20 mouse cellular contexts compared by ENCODE assay signal in genomic region chr9:58530407-58530806, GRCm38 (mm10). TPM values are rescaled to one million over a fixed set of nuclear protein-coding genes. Genes with fewer than 3 reads are reported as not detected.
A peak's percentile ranks its signal among the peaks of the same experiment; 100 is the strongest.
DNase-seq lines count a peak whose midpoint lies in the region; ATAC-seq and TF ChIP-seq lines count a peak whose summit lies in the region.
"Had no signal": no experiment of that assay in that cellular context is flagged by ENCODE, and none has a peak within 500 bp of the region (broad histone marks: within the 10 kb centered on the region; RNA-seq: fewer than 3 reads in every experiment).

No protein-coding gene starts in this region.

- DNase-seq in embryonic facial prominence, embryonic 14.5 days (ENCODE audit: low spot score) = no peak
- no peak for DNase-seq in embryonic facial prominence, embryonic 10.5 days (ENCODE audit: low spot score)
- DNase-seq in CH12.LX (ENCODE audit: extremely low read depth) = no peak
- no peak for DNase-seq in adrenal gland, adult 2 months
- DNase-seq: adrenal gland, adult 8-10 months; adrenal gland, postnatal 10 days; adrenal gland, postnatal 14 days; adrenal gland, postnatal 25 days; adrenal gland, postnatal 36 days; B cell, adult 2 months; cerebellum, adult 11 months; cerebellum, adult 11-12 months; cerebellum, adult 18-20 months; cerebellum, adult 2 months; cerebellum, adult 8-10 months had no signal

- dilution Hi-C loops in CH12.LX (cut with MboI; ENCODE audit: extremely low pct_ligation_motif_present, extremely low pct_unique_long_range_greater_than_20kb, low sequenced_read_pairs) = no loop called here

- H3K4me1 ChIP-seq in embryonic facial prominence, embryonic 14.5 days (ENCODE audit: control insufficient read depth, insufficient read depth, low read length) = no peaks in the 10 kb centered on the region
- H3K4me1 ChIP-seq in embryonic facial prominence, embryonic 10.5 days = no peaks in the 10 kb centered on the region
- peaks cover 15 to 50% of the 10 kb centered on the region in 2 experiments for H3K4me1 ChIP-seq in CH12.LX (ENCODE audit: control insufficient read depth in 1 of 2, insufficient read depth in 2 of 2)

- H3K27ac ChIP-seq in embryonic facial prominence, embryonic 14.5 days (replicated peaks; ENCODE audit: low read depth, low read length) = no peak overlapping the region
- no peak overlapping the region for H3K27ac ChIP-seq in embryonic facial prominence, embryonic 10.5 days (replicated peaks)
- H3K27ac ChIP-seq in CH12.LX (ENCODE audit: insufficient read depth, low read depth) = no peak overlapping the region; the same call in 1 of the 2 replicates

- in situ Hi-C loops in CH12.LX (cut with MboI; ENCODE audit: low pct_ligation_motif_present, low pct_unique_long_range_greater_than_20kb, low sequenced_read_pairs) = loop anchor here (5.0 kb wide), 1 partner anchor 33 kb away; no protein-coding TSS in a partner anchor

- H3K4me2 ChIP-seq in embryonic facial prominence, embryonic 14.5 days (ENCODE audit: low read depth, low read length) = no peak overlapping the region
- 0 out of 2 replicates have a peak overlapping the region, but pooled peaks have one; percentile 10 for H3K4me2 ChIP-seq in CH12.LX (ENCODE audit: insufficient read depth, low read depth, poor library complexity, severe bottlenecking)

- peaks cover 75% of the 10 kb centered on the region for H3K36me3 ChIP-seq in embryonic facial prominence, embryonic 14.5 days (ENCODE audit: control insufficient read depth, insufficient read depth, low read length)
- peaks cover 94% of the 10 kb centered on the region for H3K36me3 ChIP-seq in embryonic facial prominence, embryonic 10.5 days (replicated peaks)
- no peaks in the 10 kb centered on the region for H3K36me3 ChIP-seq in CH12.LX (replicated peaks in 1 of 2; ENCODE audit: control insufficient read depth in 1 of 2, insufficient read depth in 1 of 2, low read length in 1 of 2)
- H3K36me3 ChIP-seq: G1E had no signal

- no peaks in the 10 kb centered on the region for H3K79me2 ChIP-seq in CH12.LX (replicated peaks; ENCODE audit: control insufficient read depth, extremely low read depth, insufficient read depth, poor library complexity, severe bottlenecking)

- 0 out of 2 replicates have a peak, but pooled peaks have one; percentile 26 for ATAC-seq in embryonic facial prominence, embryonic 14.5 days (ENCODE audit: low read depth)
- ATAC-seq: activated CD4-positive, CD25-positive, alpha-beta regulatory T cell, adult 4 months; CD4-positive, CD25-positive, alpha-beta regulatory T cell, adult 4 months; Patski had no signal

- TF ChIP-seq POLR2A in CH12.LX (IDR thresholded peaks at IDR 0.05; ENCODE audit: low read depth, low read length) = no peak

- no peak overlapping the region for H3K9ac ChIP-seq in embryonic facial prominence, embryonic 14.5 days (ENCODE audit: low read depth, low read length)
- H3K9ac ChIP-seq in CH12.LX (ENCODE audit: insufficient read depth, low read depth) = no peak overlapping the region

- WGBS in embryonic facial prominence, embryonic 14.5 days = 82% methylated on average over 13 of the region's 13 CpGs
- WGBS in embryonic facial prominence, embryonic 10.5 days = 87% methylated on average over 13 of the region's 13 CpGs

- H3K27me3 ChIP-seq in embryonic facial prominence, embryonic 14.5 days (replicated peaks; ENCODE audit: control insufficient read depth, insufficient read depth, low read length) = no peaks in the 10 kb centered on the region
- no peaks in the 10 kb centered on the region for H3K27me3 ChIP-seq in embryonic facial prominence, embryonic 10.5 days (replicated peaks; ENCODE audit: low read depth, poor library complexity, severe bottlenecking)
- H3K27me3 ChIP-seq in CH12.LX (replicated peaks) = no peaks in the 10 kb centered on the region
- H3K27me3 ChIP-seq: Patski had no signal

- H3K4me3 ChIP-seq in embryonic facial prominence, embryonic 14.5 days (ENCODE audit: low read depth, low read length) = no peak overlapping the region
- no peak overlapping the region for H3K4me3 ChIP-seq in embryonic facial prominence, embryonic 10.5 days
- H3K4me3 ChIP-seq in CH12.LX (replicated peaks in 1 of 3; ENCODE audit: low read depth in 2 of 3, low read length in 2 of 3, poor library complexity in 1 of 3) = no peak overlapping the region

- no peak for TF ChIP-seq CTCF in CH12.LX (conservative IDR thresholded peaks at IDR 0.05 in 1 of 2, IDR thresholded peaks at IDR 0.05 in 1 of 2; ENCODE audit: low read depth in 2 of 2, low read length in 2 of 2)

- TF ChIP-seq EP300 in CH12.LX (IDR thresholded peaks at IDR 0.05; ENCODE audit: low read length) = no peak

- no peak for TF ChIP-seq RAD21 in CH12.LX (IDR thresholded peaks at IDR 0.05; ENCODE audit: low read depth, low read length)

- no peaks in the 10 kb centered on the region for H3K9me3 ChIP-seq in embryonic facial prominence, embryonic 14.5 days (ENCODE audit: control insufficient read depth, low read length)
- H3K9me3 ChIP-seq in embryonic facial prominence, embryonic 10.5 days = no peaks in the 10 kb centered on the region
- H3K9me3 ChIP-seq in CH12.LX (replicated peaks; ENCODE audit: low read length) = no peaks in the 10 kb centered on the region
- H3K9me3 ChIP-seq: G1E had no signal

TF ChIP-seq in CH12.LX, 34 proteins besides CTCF, POLR2A, EP300 and RAD21:
- TF ChIP-seq MAX (IDR thresholded peaks at IDR 0.05; ENCODE audit: low read length) = 0 out of 2 replicates have a peak, but pooled peaks have one; percentile 22
- TF ChIP-seq NELFE (IDR thresholded peaks at IDR 0.05; ENCODE audit: low read depth, low read length) = no peak
- TF ChIP-seq ZMIZ1 (IDR thresholded peaks at IDR 0.05; ENCODE audit: low read depth, low read length) = peak; percentile 35; the same call in 1 of the 2 replicates
- no peak for TF ChIP-seq UBTF (IDR thresholded peaks at IDR 0.05; ENCODE audit: low read depth, low read length)
- TF ChIP-seq NRF1 (IDR thresholded peaks at IDR 0.05; ENCODE audit: low read depth, low read length) = 0 out of 2 replicates have a peak, but pooled peaks have one; percentile 8
- TF ChIP-seq ETS1 (conservative IDR thresholded peaks at IDR 0.05; ENCODE audit: low read depth, low read length) = peak; percentile 39; the same call in 1 of the 2 replicates
- TF ChIP-seq TCF12 (IDR thresholded peaks at IDR 0.05; ENCODE audit: low read depth, low read length) = peak; percentile 56; the same call in 1 of the 2 replicates
- peak; percentile 80 for TF ChIP-seq BHLHE40 (IDR thresholded peaks at IDR 0.05; ENCODE audit: low read depth, low read length)

RNA-seq across cellular contexts. Expression of gene Cd276, which starts 24.8 kb away (rescaled TPM):
- 56.1 and 61.1 TPM in 2 replicates for polyA plus RNA-seq in embryonic facial prominence, embryonic 14.5 days (2014; fragmentation: Nextera tagmentation; extraction: Ambion mirVana)
- 47.8 and 49.7 TPM in 2 replicates for polyA plus RNA-seq in embryonic facial prominence, embryonic 10.5 days (2016; fragmentation: Nextera tagmentation; extraction: Ambion mirVana)
- total RNA-seq in CH12.LX (2012; rRNA removed) (0.55 and 0.97 TPM in 2 replicates), CH12.LX (2014; rRNA removed) (0.59 and 0.78 TPM in 2 replicates)
- 1.3 and 4.3 TPM in 2 replicates for polyA plus RNA-seq in CH12.LX (2012; ENCODE audit: insufficient read length, low read depth)
- 10 to 100 TPM; 11.0 to 12.3 TPM for total RNA-seq in adrenal gland, adult 2 months (2021)
- polyA plus RNA-seq in adrenal gland, adult 2 months (2012; rRNA removed) = 7.2 and 9.5 TPM in 2 replicates
- polyA plus RNA-seq: activated CD4-positive, CD25-positive, alpha-beta regulatory T cell, adult 4 months; CD4-positive, CD25-positive, alpha-beta regulatory T cell, adult 4 months had no signal

RNA-seq across cellular contexts. Expression of gene Insyn1, which starts 42.0 kb away (rescaled TPM):
- polyA plus RNA-seq in embryonic facial prominence, embryonic 14.5 days (2014; fragmentation: Nextera tagmentation; extraction: Ambion mirVana) = 4.9 and 5.0 TPM in 2 replicates
- polyA plus RNA-seq in embryonic facial prominence, embryonic 10.5 days (2016; fragmentation: Nextera tagmentation; extraction: Ambion mirVana) = 0.85 and 1.1 TPM in 2 replicates
- total RNA-seq in CH12.LX (2012; rRNA removed) (3.0 and 5.5 TPM in 2 replicates), CH12.LX (2014; rRNA removed) (1.1 and 2.4 TPM in 2 replicates)
- 2.5 and 2.6 TPM in 2 replicates for polyA plus RNA-seq in CH12.LX (2012; ENCODE audit: insufficient read length, low read depth)
- total RNA-seq in adrenal gland, adult 2 months (2021) = 10 to 100 TPM in 1 of 2 experiments, 1 to 10 TPM in 1; 8.2 to 11.9 TPM
- polyA plus RNA-seq in adrenal gland, adult 2 months (2012; rRNA removed) = 9.2 and 12.7 TPM in 2 replicates
- total RNA-seq: MEL had no signal
- polyA plus RNA-seq: activated CD4-positive, CD25-positive, alpha-beta regulatory T cell, adult 4 months; CD4-positive, CD25-positive, alpha-beta regulatory T cell, adult 4 months; G1E had no signal

RNA-seq across cellular contexts. Expression of gene Nptn, which starts 51.6 kb away (rescaled TPM):
- 151 and 173 TPM in 2 replicates for polyA plus RNA-seq in embryonic facial prominence, embryonic 14.5 days (2014; fragmentation: Nextera tagmentation; extraction: Ambion mirVana)
- 51.3 and 53.5 TPM in 2 replicates for polyA plus RNA-seq in embryonic facial prominence, embryonic 10.5 days (2016; fragmentation: Nextera tagmentation; extraction: Ambion mirVana)
- 48.4 and 62.4 TPM in 2 replicates for total RNA-seq in CH12.LX (2012; rRNA removed)
- total RNA-seq in CH12.LX (2014; rRNA removed) = 172 and 175 TPM in 2 replicates
- 118 and 184 TPM in 2 replicates for polyA plus RNA-seq in CH12.LX (2012; ENCODE audit: insufficient read length, low read depth)
- 100 to 1,000 TPM; 200 to 247 TPM for total RNA-seq in adrenal gland, adult 2 months (2021)
- polyA plus RNA-seq in adrenal gland, adult 2 months (2012; rRNA removed) = 204 and 227 TPM in 2 replicates
